Mouse (Mus musculus) gastrocnemius, adult 8-10 months (tissue): ENCODE data around the gene Kcne3. TPM values are rescaled to one million over a fixed set of nuclear protein-coding genes. Genes with fewer than 3 reads are reported as not detected.
A peak's percentile ranks its signal among the peaks of the same experiment; 100 is the strongest.

ENCODE experiments used
- DNase-seq, 2 experiments: peaks; one replicate each; pipeline ENCODE4 v3.0.0; 2022; ENCODE audit warnings: low spot score in 2 of 2
- total RNA-seq, 4 experiments: library from RNA; stranded (reverse); gene quantifications; 2 replicates each; pipeline ENCODE4 v1.2.4; 2022

Kcne3 gene
- total RNA-seq = 1 to 10 TPM in 1 of 4 experiments, under 1 TPM in 2, not detected in 1; 0.29 to 1.0 (median 0.89) TPM

- DNase-seq = no peak
These were observed at the start of gene Kcne3 for GRCm38 (mm10) chr7:100176269-100176668. Gene Kcne3, plus strand, starts transcription at chr7:100176502.

DNA sequence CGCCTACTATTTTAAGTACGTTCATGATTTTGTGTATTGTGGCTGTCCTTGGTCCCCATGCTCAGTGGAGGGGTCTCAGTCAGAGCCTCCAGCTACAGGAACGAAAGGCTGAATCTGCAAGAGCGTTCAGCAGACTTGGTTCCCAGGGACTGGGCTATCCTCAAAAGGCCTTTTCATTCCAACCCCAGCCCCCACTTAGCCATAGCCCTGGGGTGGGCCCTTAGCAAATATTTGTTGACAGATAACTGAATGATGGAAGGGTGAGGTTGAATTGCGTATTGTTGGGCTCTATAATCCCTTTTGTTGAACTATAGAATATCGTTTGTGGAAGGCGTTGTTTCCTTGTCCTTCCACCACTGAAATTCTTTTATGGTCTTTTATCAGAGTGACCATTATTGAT is 49.8 kb upstream of the Kcne3 start:
- no peak for DNase-seq

DNA sequence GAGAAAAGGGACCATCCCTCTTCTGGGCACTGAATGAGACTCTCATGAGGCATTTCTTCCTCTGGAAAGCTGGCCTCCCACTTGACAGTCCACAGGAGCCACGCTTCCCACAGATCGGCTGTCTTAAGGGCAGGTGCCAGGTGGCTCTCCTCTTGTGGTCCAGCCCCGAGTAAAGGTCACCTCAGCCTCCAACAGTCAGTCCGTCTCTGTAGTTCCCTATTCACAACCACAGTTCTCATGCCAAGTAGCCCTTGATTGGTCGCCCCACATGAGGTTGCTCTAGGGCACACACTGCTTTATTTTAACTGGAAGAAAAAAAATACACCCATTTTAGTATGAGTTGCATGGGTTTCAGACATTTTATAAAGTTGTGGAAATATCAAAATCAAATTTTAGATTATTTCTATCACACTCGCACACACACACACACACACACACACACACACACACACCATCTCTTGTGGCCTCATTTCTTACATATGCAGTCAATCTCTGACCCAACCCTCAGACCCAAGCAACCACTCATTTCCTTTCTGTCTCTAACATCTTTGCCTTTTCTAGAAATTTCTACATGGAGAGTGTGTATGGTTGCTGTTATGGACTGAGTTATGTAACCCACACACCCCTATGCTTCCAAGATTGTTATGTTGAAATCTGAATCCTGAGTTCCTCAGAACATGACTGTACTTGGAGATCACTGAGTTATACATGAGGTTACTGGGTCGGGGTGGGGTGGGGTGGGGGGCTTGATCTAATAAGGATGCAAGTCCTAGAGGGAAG is 47.9 kb upstream of the Kcne3 start:
- DNase-seq = no peak

DNA sequence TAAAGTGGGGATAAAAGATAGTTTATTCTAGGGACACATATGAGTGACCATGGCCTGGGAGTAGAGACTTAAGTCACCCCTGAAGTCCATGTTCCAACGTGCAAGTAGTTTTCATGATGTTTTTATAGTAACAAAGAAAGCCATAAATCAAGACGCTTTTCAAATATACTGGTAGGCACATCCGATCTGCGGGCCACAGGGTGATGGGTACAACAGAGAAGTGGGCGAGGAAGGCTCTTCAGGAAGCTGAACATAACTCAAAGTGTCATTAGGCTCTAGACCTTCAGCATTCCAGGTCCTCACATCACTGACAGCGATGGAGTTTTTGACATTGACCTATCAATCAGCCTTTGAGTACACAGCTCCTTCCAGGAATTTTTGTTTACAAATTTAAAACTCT is 45.7 kb upstream of the Kcne3 start:
- DNase-seq = no peak

- no peak for DNase-seq
These were observed 43.9 kb upstream of the Kcne3 start for GRCm38 (mm10) chr7:100132379-100132778.

GRCm38 (mm10) chr7:100137038-100137437 is 39.3 kb upstream of the Kcne3 start:
- DNase-seq = no peak

GRCm38 (mm10) chr7:100138075-100138474 is 38.2 kb upstream of the Kcne3 start:
- no peak for DNase-seq

DNA sequence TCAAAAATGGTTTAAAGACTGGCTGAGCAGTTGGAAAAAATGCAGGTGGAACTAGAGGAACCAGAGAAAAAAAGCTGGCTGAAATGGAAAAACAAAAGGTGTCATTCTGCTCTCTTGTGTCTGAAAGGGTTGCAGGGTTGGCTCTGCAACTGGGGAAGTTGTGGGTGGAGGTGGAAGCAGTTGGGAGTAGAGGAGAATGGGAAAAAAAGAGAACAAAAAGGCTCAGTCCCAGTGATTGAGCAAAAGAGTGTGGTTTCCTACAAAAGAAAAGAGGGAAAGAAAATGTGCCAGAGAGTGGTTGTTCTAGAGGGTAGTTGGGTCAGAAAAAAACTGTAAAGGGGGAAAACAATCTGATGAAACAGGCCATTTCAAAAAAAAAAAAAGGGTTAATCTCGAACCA is 35.7 kb upstream of the Kcne3 start:
- DNase-seq = no peak

DNA sequence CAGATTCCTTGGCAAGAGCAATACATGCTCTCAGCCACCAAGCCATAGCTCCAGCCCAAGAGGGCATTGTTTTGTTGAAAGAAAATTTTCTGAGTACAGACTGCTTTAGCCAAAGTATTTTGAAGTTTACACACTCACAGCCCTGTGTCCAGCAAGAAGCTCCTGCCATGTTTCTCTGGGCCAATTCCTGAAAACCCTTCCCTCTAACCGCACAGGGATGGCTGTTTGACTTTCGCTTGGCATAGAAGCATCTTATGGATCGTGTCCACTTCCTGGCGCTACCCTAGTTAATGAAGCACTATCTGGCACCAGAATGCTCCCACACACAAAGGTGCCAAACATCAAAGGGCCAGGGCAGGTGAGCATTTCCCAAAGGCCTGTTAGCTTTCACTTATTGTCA is 27.7 kb upstream of the Kcne3 start:
- no peak for DNase-seq

DNA sequence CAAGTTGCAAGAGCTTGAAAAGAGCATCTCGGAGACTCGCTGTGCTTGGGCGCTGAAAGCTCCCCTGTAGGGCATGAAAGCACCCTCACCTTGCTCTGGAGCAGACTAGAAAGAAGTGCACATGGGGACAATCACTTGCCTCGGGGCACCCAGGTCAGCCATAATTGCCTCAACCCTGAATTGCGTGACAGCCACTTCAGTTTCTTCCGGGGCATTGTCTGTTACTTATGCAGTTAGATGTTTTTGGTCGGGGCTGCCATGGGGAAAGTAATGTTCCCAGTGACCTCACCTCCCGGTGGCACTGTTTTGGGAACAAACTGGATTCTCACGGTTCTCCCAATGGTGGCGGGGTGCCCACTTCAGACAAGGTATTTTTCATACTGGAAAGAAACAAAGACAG is 26.2 kb upstream of the Kcne3 start:
- DNase-seq = no peak

GRCm38 (mm10) chr7:100150626-100151025 is 25.7 kb upstream of the Kcne3 start:
- DNase-seq = no peak

GRCm38 (mm10) chr7:100157669-100158068 is 18.6 kb upstream of the Kcne3 start:
- DNase-seq = no peak

DNA sequence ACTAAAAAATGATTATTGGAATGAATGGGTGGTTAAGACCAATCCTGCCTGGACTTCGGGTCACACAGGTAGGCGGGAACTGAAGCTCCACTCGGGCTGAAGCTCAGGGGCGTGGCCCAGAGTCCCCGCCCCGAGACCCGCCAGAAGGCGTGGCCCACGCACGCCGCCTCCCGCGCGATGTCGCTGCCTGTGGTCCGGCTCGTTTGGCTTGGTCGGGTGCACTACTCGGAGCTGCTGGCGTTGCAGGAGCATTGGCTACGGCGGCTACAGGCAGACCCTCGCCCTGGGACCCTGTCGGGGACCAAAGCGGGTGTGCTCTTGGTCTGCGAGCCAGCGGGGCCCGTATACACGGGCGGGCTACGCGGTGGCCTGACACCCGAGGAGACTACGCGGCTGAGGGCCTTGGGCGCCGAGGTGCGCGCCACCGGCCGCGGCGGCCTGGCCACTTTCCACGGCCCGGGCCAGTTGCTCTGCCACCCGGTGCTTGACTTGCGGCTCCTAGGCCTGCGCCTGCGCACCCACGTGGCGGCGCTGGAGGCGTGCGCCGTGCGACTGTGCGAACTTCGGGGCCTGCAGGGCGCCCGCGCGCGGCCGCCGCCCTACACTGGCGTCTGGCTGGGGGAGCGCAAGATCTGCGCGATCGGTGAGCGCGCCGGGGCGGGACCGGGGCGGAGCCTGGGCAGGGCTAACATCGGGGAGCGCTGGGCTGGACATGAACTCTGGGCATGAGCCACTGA is 17.0 kb upstream of the Kcne3 start, which contains the start of gene Lipt2:
Gene Lipt2, plus strand, starts transcription at position 173 of the 737 bp plus-strand sequence.
- peak; percentile 89 to 95 for DNase-seq

GRCm38 (mm10) chr7:100160006-100160405 is 16.3 kb upstream of the Kcne3 start:
- DNase-seq = no peak

- no peak for DNase-seq
These were observed 12.8 kb upstream of the Kcne3 start for GRCm38 (mm10) chr7:100163506-100163905.

GRCm38 (mm10) chr7:100168654-100169053 is 7.6 kb upstream of the Kcne3 start:
- DNase-seq = no peak

- no peak for DNase-seq
These were observed 5.5 kb upstream of the Kcne3 start for GRCm38 (mm10) chr7:100170756-100171155.

GRCm38 (mm10) chr7:100178016-100178890 is 2.0 kb downstream of the Kcne3 start:
- peak in 1 of 2 experiments; percentile 22 for DNase-seq

DNA sequence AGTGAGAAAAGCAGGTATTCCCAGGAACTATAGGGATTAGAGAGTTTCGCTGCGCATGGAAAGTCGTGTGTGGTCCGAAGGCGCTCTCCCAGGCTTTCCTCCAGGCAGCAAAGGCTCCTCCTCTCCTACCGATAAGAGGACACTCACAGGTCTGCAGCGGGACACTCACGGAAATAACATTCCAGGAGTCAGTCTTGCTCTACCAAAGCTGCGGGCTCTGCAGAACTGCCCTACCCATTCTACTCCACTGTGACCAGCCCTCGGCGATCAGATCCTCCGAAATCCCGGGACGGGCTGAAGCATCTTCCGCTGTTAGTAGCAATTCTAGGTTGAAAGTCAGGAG is 2.6 kb downstream of the Kcne3 start:
- DNase-seq = no peak

DNA sequence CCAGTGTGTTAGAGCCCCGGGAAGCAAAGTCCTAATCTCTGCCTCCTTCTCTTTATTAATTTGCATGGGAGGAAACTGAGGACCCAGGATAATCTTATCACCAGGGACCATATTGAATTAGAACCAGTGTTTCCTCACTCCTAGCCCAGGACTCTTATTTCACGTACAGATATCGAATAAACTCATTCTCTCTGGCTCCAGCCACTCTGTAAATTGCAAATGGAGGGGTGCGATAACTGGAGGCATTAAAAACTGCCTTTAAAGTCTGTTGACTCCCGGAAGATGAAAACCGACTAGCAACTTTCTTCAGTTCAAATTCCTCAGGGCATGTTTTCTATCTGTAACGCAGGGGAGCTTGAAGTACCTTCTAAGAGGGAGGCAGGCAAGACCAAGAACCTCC is 3.1 kb downstream of the Kcne3 start:
- no peak for DNase-seq

DNA sequence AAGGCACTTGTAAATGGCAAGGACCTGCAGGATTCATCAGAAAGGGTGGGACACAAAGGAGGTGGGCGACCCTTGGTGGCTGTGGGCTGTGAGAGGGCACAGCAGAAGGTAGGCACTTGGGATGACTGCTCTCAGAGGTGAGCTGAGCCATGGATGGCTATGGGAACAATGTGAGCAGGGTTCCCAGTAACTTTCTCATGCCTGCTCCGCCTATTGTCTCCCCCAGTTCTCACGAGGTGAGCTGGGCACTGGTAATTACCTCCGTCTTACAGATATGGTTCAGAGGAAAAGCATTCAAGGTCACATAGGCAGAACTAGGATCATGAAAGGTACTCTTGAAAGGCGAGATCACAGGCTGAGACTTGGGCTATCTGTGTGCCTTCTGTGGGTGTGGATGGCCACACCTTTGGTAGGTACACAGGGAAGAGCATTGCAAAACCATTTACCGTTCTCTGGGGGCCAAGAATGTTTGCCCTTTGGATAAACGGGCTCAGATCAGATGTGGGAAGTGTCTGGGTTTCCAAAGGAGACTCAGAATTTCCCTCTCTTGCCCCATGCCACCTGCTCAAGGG is 3.6 kb downstream of the Kcne3 start:
- DNase-seq = no peak
